Mouse (Mus musculus) layer of hippocampus, adult 2 months (tissue): ENCODE results near the gene Nrxn2. TPM values are rescaled to one million over a fixed set of nuclear protein-coding genes. Genes with fewer than 3 reads are reported as not detected.

Source experiments
- DNase-seq, 2 experiments: peaks; one replicate each; pipeline ENCODE4 v3.0.0; 2022; ENCODE audit warnings: low spot score in 2 of 2
- H3K27ac ChIP-seq: fragments of 200-600 bp; 2 replicates; pipeline ENCODE4 v1.8.1; 2022
- H3K4me3 ChIP-seq: fragments of 200-600 bp; 2 replicates; pipeline ENCODE4 v1.8.1; 2022; ENCODE audit warnings: mild to moderate bottlenecking
- CTCF ChIP-seq: fragments of 200-600 bp; conservative IDR thresholded peaks from 2 replicates; pipeline ENCODE4 v1.8.1; 2022; ENCODE audit warnings: antibody characterized with exemption, mild to moderate bottlenecking, moderate library complexity
- total RNA-seq, 2 experiments: library from RNA; stranded (reverse); gene quantifications; 2 replicates each; pipeline ENCODE4 v1.2.3; 2021

Gene Nrxn2
- total RNA-seq, 2 experiments from 2014 or later: 405 to 437 TPM

GRCm38 (mm10) chr19:6529265-6529985, 110.9 kb downstream of the Nrxn2 start:
- no peak for DNase-seq
- Histone ChIP-seq H3K27ac (peak overlapping the region; percentile 81; the same call in 1 of the 2 replicates), H3K4me3 (no peak overlapping the region)
- TF ChIP-seq CTCF: peak; percentile 50

- H3K4me3 ChIP-seq: peak overlapping the region; percentile 46; the same call in 1 of the 2 replicates
- no peak for TF ChIP-seq CTCF
- H3K27ac ChIP-seq: peak overlapping the region; percentile 80
- DNase-seq: no peak
Observed at GRCm38 (mm10) chr19:6530359-6530758, 111.8 kb downstream of the Nrxn2 start.

GRCm38 (mm10) chr19:6531011-6531631, 112.6 kb downstream of the Nrxn2 start:
- TF ChIP-seq CTCF: no peak
- peak overlapping the region; percentile 80 for H3K27ac ChIP-seq
- DNase-seq: no peak
- peak overlapping the region; percentile 46 for H3K4me3 ChIP-seq

- H3K27ac ChIP-seq: peak overlapping the region; percentile 80
- no peak for TF ChIP-seq CTCF
Observed at GRCm38 (mm10) chr19:6531832-6532471, 113.4 kb downstream of the Nrxn2 start.

GRCm38 (mm10) chr19:6532656-6533055, 114.1 kb downstream of the Nrxn2 start:
- H3K27ac ChIP-seq: peak overlapping the region; percentile 80
- TF ChIP-seq CTCF: no peak
- no peak for DNase-seq
- peak overlapping the region; percentile 46 for H3K4me3 ChIP-seq

More at GRCm38 (mm10) chr19:6531832-6532471, 113.4 kb downstream of the Nrxn2 start:
- no peak for DNase-seq
- H3K4me3 ChIP-seq: peak overlapping the region; percentile 46

GRCm38 (mm10) chr19:6533290-6534117, 115.0 kb downstream of the Nrxn2 start:
- no peak for DNase-seq
- no peak overlapping the region for H3K4me3 ChIP-seq
- peak overlapping the region; percentile 80 for H3K27ac ChIP-seq
- no peak for TF ChIP-seq CTCF

- no peak for DNase-seq
- Histone ChIP-seq H3K4me3 (no peak overlapping the region), H3K27ac (peak overlapping the region; percentile 80; the same call in 1 of the 2 replicates)
- no peak for TF ChIP-seq CTCF
Observed at GRCm38 (mm10) chr19:6534118-6534415, 115.5 kb downstream of the Nrxn2 start.

GRCm38 (mm10) chr19:6536201-6536600, 117.7 kb downstream of the Nrxn2 start:
- DNase-seq: no peak
- H3K27ac ChIP-seq: no peak overlapping the region
- no peak for TF ChIP-seq CTCF
- H3K4me3 ChIP-seq: no peak overlapping the region

GRCm38 (mm10) chr19:6536696-6537095, 118.2 kb downstream of the Nrxn2 start:
- no peak for DNase-seq
- Histone ChIP-seq H3K27ac (peak overlapping the region; percentile 23; the same call in 1 of the 2 replicates), H3K4me3 (no peak overlapping the region)
- no peak; the same call in 1 of the 2 replicates for TF ChIP-seq CTCF

GRCm38 (mm10) chr19:6537526-6537925, 119.0 kb downstream of the Nrxn2 start:
- no peak for DNase-seq
- peak overlapping the region; percentile 23; the same call in 1 of the 2 replicates for H3K27ac ChIP-seq
- H3K4me3 ChIP-seq: no peak overlapping the region
- no peak for TF ChIP-seq CTCF

- Histone ChIP-seq H3K4me3 (no peak overlapping the region), H3K27ac (no peak overlapping the region)
- DNase-seq: no peak
- TF ChIP-seq CTCF: no peak
Observed at GRCm38 (mm10) chr19:6538546-6538945, 120.0 kb downstream of the Nrxn2 start.

- no peak for DNase-seq
Observed at GRCm38 (mm10) chr19:6539592-6539991, 121.1 kb downstream of the Nrxn2 start.

More at GRCm38 (mm10) chr19:6539592-6539991, 121.1 kb downstream of the Nrxn2 start:
- Histone ChIP-seq H3K27ac (no peak overlapping the region), H3K4me3 (no peak overlapping the region)
- TF ChIP-seq CTCF: no peak
